Comparison of ENCODE assay signal across 13 mouse cellular contexts in genomic region chr1:52718068-52718748, GRCm38 (mm10). TPM values are rescaled to one million over a fixed set of nuclear protein-coding genes. Genes with fewer than 3 reads are reported as not detected.
DNase-seq lines count a peak whose midpoint lies in the region; ATAC-seq and TF ChIP-seq lines count a peak whose summit lies in the region.
"Had no signal": no experiment of that assay in that cellular context is flagged by ENCODE, and none has a peak within 500 bp of the region (broad histone marks: within the 10 kb centered on the region; RNA-seq: fewer than 3 reads in every experiment).

No protein-coding gene starts in this region.

- no peak overlapping the region for H3K27ac ChIP-seq in embryonic facial prominence, embryonic 11.5 days (replicated peaks; ENCODE audit: low read depth, low read length)
- H3K27ac ChIP-seq in embryonic facial prominence, embryonic 10.5 days (replicated peaks), result no peak overlapping the region
- H3K27ac ChIP-seq in kidney, embryonic 16.5 days (ENCODE audit: low read length), result no peak overlapping the region
- H3K27ac ChIP-seq in kidney, embryonic 15.5 days, result no peak overlapping the region
- H3K27ac ChIP-seq in heart, embryonic 10.5 days, result 0 out of 2 replicates have a peak overlapping the region, but pooled peaks have one; percentile 36
- H3K27ac ChIP-seq in midbrain, postnatal 0 days (ENCODE audit: low read depth, low read length), result peak overlapping the region; percentile 26; the same call in 1 of the 2 replicates
- H3K27ac ChIP-seq: liver, embryonic 12.5 days; macrophage had no signal

- H3K27me3 ChIP-seq in embryonic facial prominence, embryonic 11.5 days (ENCODE audit: control insufficient read depth, insufficient read depth, low read length), result no peaks in the 10 kb centered on the region
- H3K27me3 ChIP-seq in embryonic facial prominence, embryonic 10.5 days (replicated peaks; ENCODE audit: low read depth, poor library complexity, severe bottlenecking), result no peaks in the 10 kb centered on the region
- H3K27me3 ChIP-seq in kidney, embryonic 16.5 days (ENCODE audit: insufficient read depth, low read length), result no peaks in the 10 kb centered on the region
- H3K27me3 ChIP-seq in kidney, embryonic 15.5 days, result no peaks in the 10 kb centered on the region
- no peaks in the 10 kb centered on the region for H3K27me3 ChIP-seq in heart, embryonic 10.5 days (ENCODE audit: insufficient read depth, poor library complexity, severe bottlenecking)
- H3K27me3 ChIP-seq in midbrain, postnatal 0 days (ENCODE audit: insufficient read depth, low read length), result no peaks in the 10 kb centered on the region
- H3K27me3 ChIP-seq: liver, embryonic 12.5 days had no signal

- H3K4me1 ChIP-seq in embryonic facial prominence, embryonic 11.5 days (ENCODE audit: control insufficient read depth, insufficient read depth, low read length), result no peaks in the 10 kb centered on the region
- H3K4me1 ChIP-seq in embryonic facial prominence, embryonic 10.5 days, result peaks cover 5% of the 10 kb centered on the region
- 0 out of 2 replicates have a peak, but pooled peaks cover 2% of the 10 kb centered on the region for H3K4me1 ChIP-seq in kidney, embryonic 16.5 days (ENCODE audit: insufficient read depth, low read length)
- no peaks in the 10 kb centered on the region for H3K4me1 ChIP-seq in kidney, embryonic 15.5 days
- H3K4me1 ChIP-seq in heart, embryonic 10.5 days, result peaks cover 8% of the 10 kb centered on the region; the same call in 1 of the 2 replicates
- no peaks in the 10 kb centered on the region for H3K4me1 ChIP-seq in midbrain, postnatal 0 days (ENCODE audit: insufficient read depth, low read length)
- H3K4me1 ChIP-seq: liver, embryonic 12.5 days had no signal

- WGBS in embryonic facial prominence, embryonic 11.5 days, result 50% methylated on average over 3 of the region's 3 CpGs
- 50% methylated on average over 3 of the region's 3 CpGs for WGBS in embryonic facial prominence, embryonic 10.5 days
- 38% methylated on average over 3 of the region's 3 CpGs for WGBS in kidney, embryonic 16.5 days
- 52% methylated on average over 3 of the region's 3 CpGs for WGBS in kidney, embryonic 15.5 days
- 40% methylated on average over 3 of the region's 3 CpGs for WGBS in heart, embryonic 10.5 days
- WGBS in midbrain, postnatal 0 days, result 46% methylated on average over 3 of the region's 3 CpGs

- no peak for TF ChIP-seq CTCF in midbrain, postnatal 0 days (IDR thresholded peaks at IDR 0.05)

- H3K4me2 ChIP-seq in embryonic facial prominence, embryonic 11.5 days (ENCODE audit: low read depth, low read length), result no peak overlapping the region
- no peak overlapping the region for H3K4me2 ChIP-seq in kidney, embryonic 16.5 days (replicated peaks; ENCODE audit: low read depth, low read length)
- H3K4me2 ChIP-seq in kidney, embryonic 15.5 days, result no peak overlapping the region
- no peak overlapping the region for H3K4me2 ChIP-seq in midbrain, postnatal 0 days (ENCODE audit: low read depth, low read length, poor library complexity, severe bottlenecking)
- H3K4me2 ChIP-seq: liver, embryonic 12.5 days had no signal

- peak; percentile 19 for DNase-seq in embryonic facial prominence, embryonic 11.5 days (ENCODE audit: low spot score)
- no peak for DNase-seq in embryonic facial prominence, embryonic 10.5 days (ENCODE audit: low spot score)
- DNase-seq in heart, embryonic 10.5 days (ENCODE audit: low spot score), result no peak
- DNase-seq in midbrain, postnatal 0 days (ENCODE audit: low spot score), result peak; percentile 8
- no peak for DNase-seq in kidney, adult 9 months
- no peak for DNase-seq in cerebellum, adult 18-20 months
- DNase-seq: gastrocnemius, postnatal 36 days had no signal

- no peak overlapping the region for H3K4me3 ChIP-seq in embryonic facial prominence, embryonic 11.5 days (ENCODE audit: low read depth, low read length)
- H3K4me3 ChIP-seq in embryonic facial prominence, embryonic 10.5 days, result no peak overlapping the region
- H3K4me3 ChIP-seq in kidney, embryonic 16.5 days (ENCODE audit: low read length), result no peak overlapping the region
- H3K4me3 ChIP-seq in kidney, embryonic 15.5 days (replicated peaks), result no peak overlapping the region
- no peak overlapping the region for H3K4me3 ChIP-seq in heart, embryonic 10.5 days
- H3K4me3 ChIP-seq in midbrain, postnatal 0 days (ENCODE audit: low read depth, low read length), result no peak overlapping the region
- H3K4me3 ChIP-seq: erythroblast, embryonic 14.5 days; liver, embryonic 12.5 days; myocyte had no signal

- no peaks in the 10 kb centered on the region for H3K36me3 ChIP-seq in embryonic facial prominence, embryonic 11.5 days (replicated peaks; ENCODE audit: control insufficient read depth, insufficient read depth, low read depth, low read length)
- H3K36me3 ChIP-seq in embryonic facial prominence, embryonic 10.5 days (replicated peaks), result no peaks in the 10 kb centered on the region
- H3K36me3 ChIP-seq in kidney, embryonic 16.5 days (ENCODE audit: insufficient read depth, low read length), result no peaks in the 10 kb centered on the region
- no peaks in the 10 kb centered on the region for H3K36me3 ChIP-seq in kidney, embryonic 15.5 days
- no peaks in the 10 kb centered on the region for H3K36me3 ChIP-seq in heart, embryonic 10.5 days
- H3K36me3 ChIP-seq in midbrain, postnatal 0 days (ENCODE audit: insufficient read depth, low read length), result no peaks in the 10 kb centered on the region
- H3K36me3 ChIP-seq: liver, embryonic 12.5 days had no signal

- H3K9me3 ChIP-seq in embryonic facial prominence, embryonic 11.5 days (replicated peaks; ENCODE audit: control insufficient read depth, low read length), result no peaks in the 10 kb centered on the region
- H3K9me3 ChIP-seq in embryonic facial prominence, embryonic 10.5 days, result no peaks in the 10 kb centered on the region
- no peaks in the 10 kb centered on the region for H3K9me3 ChIP-seq in kidney, embryonic 16.5 days (ENCODE audit: low read length)
- H3K9me3 ChIP-seq in kidney, embryonic 15.5 days (replicated peaks), result no peaks in the 10 kb centered on the region
- no peaks in the 10 kb centered on the region for H3K9me3 ChIP-seq in heart, embryonic 10.5 days
- no peaks in the 10 kb centered on the region for H3K9me3 ChIP-seq in midbrain, postnatal 0 days (ENCODE audit: low read length)
- H3K9me3 ChIP-seq: liver, embryonic 12.5 days had no signal

- no peak for ATAC-seq in embryonic facial prominence, embryonic 11.5 days (replicated peaks; ENCODE audit: insufficient number of reproducible peaks, low FRiP score, low TSS enrichment, low read depth)
- ATAC-seq in kidney, embryonic 16.5 days (ENCODE audit: low FRiP score, low TSS enrichment), result 0 out of 2 replicates have a peak, but pooled peaks have one; percentile 23
- no peak for ATAC-seq in kidney, embryonic 15.5 days (replicated peaks; ENCODE audit: low FRiP score)
- peak; percentile 55 for ATAC-seq in midbrain, postnatal 0 days (ENCODE audit: low FRiP score)
- ATAC-seq: liver, embryonic 12.5 days had no signal

- no peak overlapping the region for H3K9ac ChIP-seq in embryonic facial prominence, embryonic 11.5 days (replicated peaks; ENCODE audit: low read length)
- H3K9ac ChIP-seq in kidney, embryonic 16.5 days (replicated peaks; ENCODE audit: low read length), result no peak overlapping the region
- no peak overlapping the region for H3K9ac ChIP-seq in kidney, embryonic 15.5 days
- H3K9ac ChIP-seq in midbrain, postnatal 0 days (replicated peaks; ENCODE audit: low read length, poor library complexity, severe bottlenecking), result no peak overlapping the region
- H3K9ac ChIP-seq: liver, embryonic 12.5 days had no signal

RNA-seq across cellular contexts. Expression of gene Mfsd6, which starts 9.1 kb away (rescaled TPM):
- polyA plus RNA-seq in embryonic facial prominence, embryonic 11.5 days (2014; fragmentation: Nextera tagmentation; extraction: Ambion mirVana), result 1.4 and 2.1 TPM in 2 replicates
- polyA plus RNA-seq in embryonic facial prominence, embryonic 10.5 days (2016; fragmentation: Nextera tagmentation; extraction: Ambion mirVana), result 1.0 and 1.3 TPM in 2 replicates
- polyA plus RNA-seq in kidney, embryonic 16.5 days (2015; fragmentation: Nextera tagmentation; extraction: Ambion mirVana), result 2.7 and 3.6 TPM in 2 replicates
- polyA plus RNA-seq in kidney, embryonic 15.5 days (2015; fragmentation: Nextera tagmentation; extraction: Ambion mirVana), result 3.0 and 3.1 TPM in 2 replicates
- 2.0 and 2.2 TPM in 2 replicates for polyA plus RNA-seq in heart, embryonic 10.5 days (2016; fragmentation: Nextera tagmentation; extraction: Ambion mirVana)
- 54.7 and 59.5 TPM in 2 replicates for total RNA-seq in midbrain, postnatal 0 days (2014; rRNA removed)
- polyA plus RNA-seq in midbrain, postnatal 0 days (2015; fragmentation: Nextera tagmentation; extraction: Ambion mirVana), result 10.6 and 11.2 TPM in 2 replicates
- polyA plus RNA-seq: erythroblast, embryonic 14.5 days had no signal

Comparison
In these comparisons a context has a peak if more than half of its experiments do, and no peak if none do; other contexts are left out.
1. ATAC-seq: peak in kidney, embryonic 16.5 days (single experiment) and midbrain, postnatal 0 days (single experiment); none in embryonic facial prominence, embryonic 11.5 days (single experiment) and kidney, embryonic 15.5 days (single experiment).
2. DNase-seq: peak in embryonic facial prominence, embryonic 11.5 days (single experiment) and midbrain, postnatal 0 days (single experiment); none in embryonic facial prominence, embryonic 10.5 days (single experiment), heart, embryonic 10.5 days (single experiment), kidney, adult 9 months (single experiment) and cerebellum, adult 18-20 months (0 of 2).
3. H3K27ac ChIP-seq: peak in heart, embryonic 10.5 days (single experiment) and midbrain, postnatal 0 days (single experiment); none in embryonic facial prominence, embryonic 11.5 days (single experiment), embryonic facial prominence, embryonic 10.5 days (single experiment), kidney, embryonic 16.5 days (single experiment) and kidney, embryonic 15.5 days (single experiment).